Mouse (Mus musculus) spleen, adult 2 months (tissue): ENCODE results near the gene Ddrgk1.

Experiments used
- CTCF ChIP-seq: fragments of 200-500 bp; IDR thresholded peaks from 2 replicates; pipeline ENCODE4 v1.5.1; 2011; ENCODE audit warnings: mild to moderate bottlenecking, inconsistent platforms; ENCODE audit not compliant: insufficient read depth, insufficient read length, insufficient replicate concordance; ENCODE audit errors: extremely low read depth
- POLR2A ChIP-seq: fragments of 200-500 bp; IDR thresholded peaks from 2 replicates; pipeline ENCODE4 v1.6.1; 2011; ENCODE audit warnings: low read depth, low read length, inconsistent platforms

- TF ChIP-seq CTCF (no peak), POLR2A (no peak)
Observed at GRCm38 (mm10) chr2:130705178-130705577, 40.7 kb upstream of the Ddrgk1 start.
